8 mouse cellular contexts compared by ENCODE assay signal in the genomic region with DNA sequence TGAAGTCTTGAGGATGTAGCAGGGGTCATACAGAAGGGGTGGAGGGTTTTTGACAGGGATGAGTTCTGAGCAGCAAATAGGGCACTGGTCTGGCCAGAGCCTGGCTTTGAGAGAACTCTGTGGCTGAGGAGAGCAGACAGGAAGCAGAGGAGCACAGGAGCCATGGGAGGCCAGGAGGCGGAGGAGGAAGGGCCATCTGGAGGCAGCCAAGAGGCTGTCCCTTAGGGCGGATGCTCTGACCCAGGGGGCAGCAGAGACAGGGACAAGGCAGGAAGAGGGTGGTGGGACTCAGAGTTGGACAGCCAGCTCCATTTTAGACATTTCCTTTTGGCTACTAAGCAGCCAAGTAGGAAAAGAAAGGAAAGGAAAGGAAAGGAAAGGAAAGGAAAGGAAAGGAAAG. TPM values are rescaled to one million over a fixed set of nuclear protein-coding genes. Genes with fewer than 3 reads are reported as not detected.
A peak's percentile ranks its signal among the peaks of the same experiment; 100 is the strongest.
DNase-seq lines count a peak whose midpoint lies in the region; ATAC-seq and TF ChIP-seq lines count a peak whose summit lies in the region.
"Had no signal": no experiment of that assay in that cellular context is flagged by ENCODE, and none has a peak within 500 bp of the region (broad histone marks: within the 10 kb centered on the region; RNA-seq: fewer than 3 reads in every experiment).

No protein-coding gene starts in this region.

- H3K4me2 ChIP-seq in kidney, embryonic 16.5 days (replicated peaks; ENCODE audit: low read depth, low read length), result no peak overlapping the region
- H3K4me2 ChIP-seq: limb, embryonic 15.5 days had no signal

- peaks cover 31% of the 10 kb centered on the region for H3K79me2 ChIP-seq in MEL (ENCODE audit: control insufficient read depth, insufficient read depth, low read length, poor library complexity)

- no peak for ATAC-seq in kidney, embryonic 16.5 days (ENCODE audit: low FRiP score, low TSS enrichment)

- peak overlapping the region; percentile 60 for H3K27ac ChIP-seq in MEL (ENCODE audit: control insufficient read depth, low read depth, low read length)
- H3K27ac ChIP-seq in heart, embryonic 10.5 days, result peak overlapping the region; percentile 84
- H3K27ac ChIP-seq in kidney, embryonic 16.5 days (ENCODE audit: low read length), result peak overlapping the region; percentile 65; the same call in 1 of the 2 replicates

- peak in 1 of 3 experiments; percentile 11; a peak in 1 of 6 replicates for TF ChIP-seq CTCF in MEL (IDR thresholded peaks at IDR 0.05 in 2 of 3, conservative IDR thresholded peaks at IDR 0.05 in 1 of 3; ENCODE audit: control insufficient read depth in 1 of 3, insufficient read depth in 1 of 3, low read depth in 2 of 3, low read length in 3 of 3, poor library complexity in 1 of 3, severe bottlenecking in 1 of 3)

- no peaks in the 10 kb centered on the region for H3K9me3 ChIP-seq in MEL (replicated peaks; ENCODE audit: insufficient read depth, low read length)
- H3K9me3 ChIP-seq in heart, embryonic 10.5 days, result no peaks in the 10 kb centered on the region
- no peaks in the 10 kb centered on the region for H3K9me3 ChIP-seq in kidney, embryonic 16.5 days (ENCODE audit: low read length)
- H3K9me3 ChIP-seq: limb, embryonic 15.5 days had no signal

- H3K27me3 ChIP-seq in MEL (ENCODE audit: control insufficient read depth in 1 of 2, insufficient read depth in 2 of 2, low read length in 2 of 2), result no peaks in the 10 kb centered on the region
- H3K27me3 ChIP-seq in heart, embryonic 10.5 days (ENCODE audit: insufficient read depth, poor library complexity, severe bottlenecking), result no peaks in the 10 kb centered on the region
- H3K27me3 ChIP-seq in kidney, embryonic 16.5 days (ENCODE audit: insufficient read depth, low read length), result no peaks in the 10 kb centered on the region
- H3K27me3 ChIP-seq: limb, embryonic 15.5 days had no signal

- H3K9ac ChIP-seq in MEL (ENCODE audit: control insufficient read depth, low read depth, low read length, poor library complexity, severe bottlenecking), result peak overlapping the region; percentile 28
- H3K9ac ChIP-seq in kidney, embryonic 16.5 days (replicated peaks; ENCODE audit: low read length), result peak overlapping the region; percentile 19; the same call in 1 of the 2 replicates
- H3K9ac ChIP-seq: limb, embryonic 15.5 days had no signal

- H3K4me1 ChIP-seq in MEL (ENCODE audit: control insufficient read depth in 1 of 2, insufficient read depth in 2 of 2, low read length in 2 of 2), result peaks cover 46 to 50% of the 10 kb centered on the region in 2 experiments
- H3K4me1 ChIP-seq in heart, embryonic 10.5 days, result peaks cover 41% of the 10 kb centered on the region
- peaks cover 46% of the 10 kb centered on the region for H3K4me1 ChIP-seq in kidney, embryonic 16.5 days (ENCODE audit: insufficient read depth, low read length)

- H3K36me3 ChIP-seq in MEL (ENCODE audit: control insufficient read depth in 1 of 2, insufficient read depth in 2 of 2, low read length in 2 of 2), result peaks cover 4 to 50% of the 10 kb centered on the region in 2 experiments; a peak in 3 of 4 replicates
- peaks cover 35% of the 10 kb centered on the region for H3K36me3 ChIP-seq in heart, embryonic 10.5 days
- peaks cover 30% of the 10 kb centered on the region for H3K36me3 ChIP-seq in kidney, embryonic 16.5 days (ENCODE audit: insufficient read depth, low read length)

- 23% methylated on average over 2 of the region's 2 CpGs for WGBS in heart, embryonic 10.5 days
- 30% methylated on average over 2 of the region's 2 CpGs for WGBS in kidney, embryonic 16.5 days

- no peak for TF ChIP-seq EP300 in MEL (IDR thresholded peaks at IDR 0.05; ENCODE audit: low read depth in 1 of 2, low read length in 2 of 2)

- no peak for TF ChIP-seq POLR2A in MEL (IDR thresholded peaks at IDR 0.05; ENCODE audit: control insufficient read depth in 1 of 2, insufficient read depth in 1 of 2, low read depth in 1 of 2, low read length in 2 of 2, poor library complexity in 1 of 2)

- no peak overlapping the region for H3K4me3 ChIP-seq in MEL (ENCODE audit: control insufficient read depth in 1 of 2, insufficient read depth in 1 of 2, low read depth in 2 of 2, low read length in 2 of 2)
- peak overlapping the region; percentile 71 for H3K4me3 ChIP-seq in heart, embryonic 10.5 days
- H3K4me3 ChIP-seq in kidney, embryonic 16.5 days (ENCODE audit: low read length), result no peak overlapping the region
- H3K4me3 ChIP-seq: limb, embryonic 15.5 days had no signal

- DNase-seq in MEL (ENCODE audit: low read depth, low spot score), result peak; percentile 50
- DNase-seq in adrenal gland, postnatal 14 days, result peak; percentile 74
- DNase-seq in heart, embryonic 10.5 days (ENCODE audit: low spot score), result peak; percentile 89
- DNase-seq in lung, postnatal 36 days, result peak; percentile 73
- no peak for DNase-seq in natural killer cell, adult 2 months (ENCODE audit: low spot score in 2 of 2)
- DNase-seq in testis, postnatal 10 days (ENCODE audit: low spot score), result no peak

- TF ChIP-seq RAD21 in MEL (IDR thresholded peaks at IDR 0.05; ENCODE audit: low read depth, low read length), result no peak

TF ChIP-seq in MEL, 35 proteins besides CTCF, POLR2A, EP300 and RAD21:
- TF ChIP-seq USF1 (IDR thresholded peaks at IDR 0.05; ENCODE audit: low read depth, low read length), result no peak
- TF ChIP-seq MAZ (IDR thresholded peaks at IDR 0.05; ENCODE audit: low read depth, low read length), result no peak
- TF ChIP-seq ELF1 (IDR thresholded peaks at IDR 0.05; ENCODE audit: low read depth, low read length), result no peak
- TF ChIP-seq JUND (IDR thresholded peaks at IDR 0.05; ENCODE audit: low read depth, low read length), result no peak
- no peak for TF ChIP-seq NRF1 (IDR thresholded peaks at IDR 0.05; ENCODE audit: insufficient read depth, low read depth, low read length, poor library complexity, severe bottlenecking)
- TF ChIP-seq MEF2A (IDR thresholded peaks at IDR 0.05; ENCODE audit: extremely low read depth, insufficient replicate concordance, low read depth, low read length, poor library complexity, severe bottlenecking), result no peak
- no peak for TF ChIP-seq TBP (IDR thresholded peaks at IDR 0.05; ENCODE audit: low read depth, low read length)
- no peak for TF ChIP-seq NELFE (IDR thresholded peaks at IDR 0.05; ENCODE audit: low read depth, low read length)
- TF ChIP-seq POLR2AphosphoS5 (IDR thresholded peaks at IDR 0.05; ENCODE audit: borderline replicate concordance, low read depth, low read length), result no peak
- TF ChIP-seq KAT2A (conservative IDR thresholded peaks at IDR 0.05; ENCODE audit: low read depth, low read length), result no peak
- no peak for TF ChIP-seq ZMIZ1 (IDR thresholded peaks at IDR 0.05; ENCODE audit: low read depth, low read length)
- TF ChIP-seq GABPA (IDR thresholded peaks at IDR 0.05; ENCODE audit: low read depth, low read length), result no peak
- TF ChIP-seq ZNF384 (IDR thresholded peaks at IDR 0.05; ENCODE audit: low read depth, low read length), result no peak
- no peak for TF ChIP-seq TCF12 (IDR thresholded peaks at IDR 0.05; ENCODE audit: low read depth, low read length)
- TF ChIP-seq HCFC1 (IDR thresholded peaks at IDR 0.05; ENCODE audit: low read depth, low read length), result no peak
- no peak for TF ChIP-seq MXI1 (IDR thresholded peaks at IDR 0.05; ENCODE audit: low read depth, low read length)
- TF ChIP-seq USF2 (IDR thresholded peaks at IDR 0.05; ENCODE audit: borderline replicate concordance in 1 of 2, insufficient read depth in 1 of 2, low read depth in 1 of 2, low read length in 2 of 2), result no peak

RNA-seq across cellular contexts. Expression of a gene that starts 3.6 kb away (rescaled TPM):
- total RNA-seq in MEL (2012; rRNA removed), result 199 and 213 TPM in 2 replicates
- 100 to 1,000 TPM in 1 of 2 experiments, not detected in 1; 386 TPM for polyA plus RNA-seq in MEL (2012; ENCODE audit: insufficient read depth in 1 of 2, insufficient read length in 2 of 2, low read depth in 1 of 2, low replicate concordance in 2 of 2, missing spikeins in 1 of 2)
- total RNA-seq in adrenal gland, postnatal 14 days (2021), result 90.0 and 110 TPM in 2 replicates
- polyA plus RNA-seq in heart, embryonic 10.5 days (2016; fragmentation: Nextera tagmentation; extraction: Ambion mirVana), result 144 and 157 TPM in 2 replicates
- polyA plus RNA-seq in kidney, embryonic 16.5 days (2015; fragmentation: Nextera tagmentation; extraction: Ambion mirVana), result 108 and 113 TPM in 2 replicates

RNA-seq across cellular contexts. Expression of a gene that starts 8.8 kb away (rescaled TPM):
- 51.4 and 63.6 TPM in 2 replicates for total RNA-seq in MEL (2012; rRNA removed)
- polyA plus RNA-seq in MEL (2012; ENCODE audit: insufficient read depth in 1 of 2, insufficient read length in 2 of 2, low read depth in 1 of 2, low replicate concordance in 2 of 2, missing spikeins in 1 of 2), result 100 to 1,000 TPM in 1 of 2 experiments, not detected in 1; 103 TPM
- 43.9 and 46.4 TPM in 2 replicates for total RNA-seq in adrenal gland, postnatal 14 days (2021)
- 72.1 and 87.4 TPM in 2 replicates for polyA plus RNA-seq in heart, embryonic 10.5 days (2016; fragmentation: Nextera tagmentation; extraction: Ambion mirVana)
- 97.0 and 102 TPM in 2 replicates for polyA plus RNA-seq in kidney, embryonic 16.5 days (2015; fragmentation: Nextera tagmentation; extraction: Ambion mirVana)

RNA-seq across cellular contexts. Expression of a gene that starts 9.1 kb away (rescaled TPM):
- total RNA-seq in MEL (2012; rRNA removed), result 0.12 TPM in 1 of 2 replicates, not detected in the other
- under 1 TPM in 1 of 2 experiments, not detected in 1; 0.43 TPM for polyA plus RNA-seq in MEL (2012; ENCODE audit: insufficient read depth in 1 of 2, insufficient read length in 2 of 2, low read depth in 1 of 2, low replicate concordance in 2 of 2, missing spikeins in 1 of 2)
- 0.19 and 0.26 TPM in 2 replicates for total RNA-seq in adrenal gland, postnatal 14 days (2021)
- 0.36 and 0.49 TPM in 2 replicates for polyA plus RNA-seq in heart, embryonic 10.5 days (2016; fragmentation: Nextera tagmentation; extraction: Ambion mirVana)
- polyA plus RNA-seq in kidney, embryonic 16.5 days (2015; fragmentation: Nextera tagmentation; extraction: Ambion mirVana), result 0.49 and 0.67 TPM in 2 replicates

RNA-seq across cellular contexts. Expression of a gene that starts 12.8 kb away (rescaled TPM):
- 3.5 and 4.0 TPM in 2 replicates for total RNA-seq in MEL (2012; rRNA removed)
- 1 to 10 TPM in 1 of 2 experiments, not detected in 1; 6.0 TPM for polyA plus RNA-seq in MEL (2012; ENCODE audit: insufficient read depth in 1 of 2, insufficient read length in 2 of 2, low read depth in 1 of 2, low replicate concordance in 2 of 2, missing spikeins in 1 of 2)
- total RNA-seq in adrenal gland, postnatal 14 days (2021), result 16.2 and 22.7 TPM in 2 replicates
- 7.0 and 10.1 TPM in 2 replicates for polyA plus RNA-seq in heart, embryonic 10.5 days (2016; fragmentation: Nextera tagmentation; extraction: Ambion mirVana)
- 17.3 and 20.6 TPM in 2 replicates for polyA plus RNA-seq in kidney, embryonic 16.5 days (2015; fragmentation: Nextera tagmentation; extraction: Ambion mirVana)

RNA-seq across cellular contexts. Expression of a gene that starts 36.2 kb away (rescaled TPM):
- total RNA-seq in MEL (2012; rRNA removed), result 0.13 and 0.19 TPM in 2 replicates
- polyA plus RNA-seq in MEL (2012; ENCODE audit: insufficient read depth in 1 of 2, insufficient read length in 2 of 2, low read depth in 1 of 2, low replicate concordance in 2 of 2, missing spikeins in 1 of 2), result under 1 TPM in 1 of 2 experiments, not detected in 1; 0.50 TPM
- 1.1 and 1.3 TPM in 2 replicates for total RNA-seq in adrenal gland, postnatal 14 days (2021)
- polyA plus RNA-seq in heart, embryonic 10.5 days (2016; fragmentation: Nextera tagmentation; extraction: Ambion mirVana), result 0.46 and 2.0 TPM in 2 replicates
- polyA plus RNA-seq in kidney, embryonic 16.5 days (2015; fragmentation: Nextera tagmentation; extraction: Ambion mirVana), result 25.9 and 28.3 TPM in 2 replicates

Comparison
In these comparisons a context has a peak if more than half of its experiments do, and no peak if none do; other contexts are left out.
1. DNase-seq: peak in MEL (single experiment), adrenal gland, postnatal 14 days (single experiment), heart, embryonic 10.5 days (single experiment) and lung, postnatal 36 days (single experiment); none in natural killer cell, adult 2 months (0 of 2) and testis, postnatal 10 days (single experiment).
2. Peak in every context shown above with its lines, with median percentiles within 50 percentile points of each other: H3K27ac ChIP-seq.